10 mouse cellular contexts compared by ENCODE assay signal in the genomic region with DNA sequence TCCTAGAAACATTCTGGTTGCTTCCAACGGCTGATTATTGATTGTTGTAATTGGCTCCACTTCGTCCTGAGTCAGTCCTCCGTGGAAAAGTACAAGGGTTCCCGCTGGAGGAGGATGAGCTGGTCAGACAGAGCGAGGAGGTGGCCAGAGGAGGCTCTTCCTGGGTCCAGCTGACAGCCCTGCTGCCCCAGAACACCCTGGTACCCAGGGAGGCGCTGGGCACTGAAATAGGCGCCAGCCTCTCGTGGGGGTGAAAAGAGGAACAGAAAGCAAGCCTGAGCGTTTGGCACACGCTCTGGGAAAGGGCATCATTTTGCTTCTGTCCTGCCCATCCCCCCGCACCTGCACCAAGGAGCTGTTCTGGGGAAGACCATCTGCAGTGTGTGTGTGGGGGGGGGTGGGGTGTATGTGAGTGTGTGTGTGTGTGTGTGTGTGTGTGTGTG. TPM values are rescaled to one million over a fixed set of nuclear protein-coding genes. Genes with fewer than 3 reads are reported as not detected.
A peak's percentile ranks its signal among the peaks of the same experiment; 100 is the strongest.
DNase-seq lines count a peak whose midpoint lies in the region; ATAC-seq lines count a peak whose summit lies in the region.
"Had no signal": no experiment of that assay in that cellular context is flagged by ENCODE, and none has a peak within 500 bp of the region (broad histone marks: within the 10 kb centered on the region; RNA-seq: fewer than 3 reads in every experiment).

No protein-coding gene starts in this region.

- H3K27me3 ChIP-seq in heart, embryonic 13.5 days (replicated peaks), result no peaks in the 10 kb centered on the region
- H3K27me3 ChIP-seq: midbrain, embryonic 15.5 days had no signal

- H3K9ac ChIP-seq in heart, embryonic 13.5 days, result no peak overlapping the region
- H3K9ac ChIP-seq: midbrain, embryonic 15.5 days had no signal

- no peak overlapping the region for H3K4me3 ChIP-seq in heart, embryonic 13.5 days
- H3K4me3 ChIP-seq: midbrain, embryonic 15.5 days had no signal

- intact Hi-C loops in left cerebral cortex, postnatal 4 days (cut with DNase I), result no loop called here
- intact Hi-C loops in left cerebral cortex, postnatal 14 days (cut with DNase I), result no loop called here
- intact Hi-C loops in left cerebral cortex, postnatal 36 days (cut with DNase I), result loop anchor here (10.0 kb wide), 1 partner anchor 351 kb away; no protein-coding TSS in a partner anchor

- ATAC-seq in heart, embryonic 13.5 days (ENCODE audit: extremely low read depth, insufficient number of reproducible peaks, low FRiP score, low TSS enrichment), result no peak
- peak; percentile 74 for ATAC-seq in neutrophil, adult 5-6 weeks (ENCODE audit: extremely low read depth, insufficient number of reproducible peaks, low FRiP score, poor library complexity, severe bottlenecking)
- ATAC-seq: midbrain, embryonic 15.5 days had no signal

- H3K9me3 ChIP-seq in heart, embryonic 13.5 days, result no peaks in the 10 kb centered on the region
- H3K9me3 ChIP-seq: midbrain, embryonic 15.5 days had no signal

- H3K4me2 ChIP-seq in heart, embryonic 13.5 days, result no peak overlapping the region
- H3K4me2 ChIP-seq: midbrain, embryonic 15.5 days had no signal

- 73% methylated on average over 11 of the region's 11 CpGs for whole genome bisulfite sequencing in heart, embryonic 13.5 days

- 0 out of 2 replicates have a peak overlapping the region, but pooled peaks have one; percentile 10 for H3K27ac ChIP-seq in heart, embryonic 13.5 days (replicated peaks)
- H3K27ac ChIP-seq: midbrain, embryonic 15.5 days had no signal

- no peaks in the 10 kb centered on the region for H3K36me3 ChIP-seq in heart, embryonic 13.5 days
- H3K36me3 ChIP-seq: midbrain, embryonic 15.5 days had no signal

- DNase-seq in cerebellum, postnatal 14 days, result peak; percentile 43 to 72
- DNase-seq in cerebellum, adult 11 months, result no peak
- peak; percentile 43 for DNase-seq in left cerebral cortex, postnatal 4 days
- DNase-seq in left cerebral cortex, postnatal 14 days (ENCODE audit: low spot score in 2 of 2), result no peak
- DNase-seq in left cerebral cortex, adult 11 months (ENCODE audit: low spot score), result no peak
- no peak for DNase-seq in left cerebral cortex, postnatal 36 days (ENCODE audit: low spot score in 2 of 2)
- DNase-seq: layer of hippocampus, adult 9-11 months had no signal

- peaks cover 41% of the 10 kb centered on the region for H3K4me1 ChIP-seq in heart, embryonic 13.5 days
- H3K4me1 ChIP-seq: midbrain, embryonic 15.5 days had no signal

RNA-seq across cellular contexts. Expression of a gene that starts 14.6 kb away (rescaled TPM):
- 100 to 1,000 TPM; 716 to 729 TPM for total RNA-seq in left cerebral cortex, postnatal 4 days (2021)
- 100 to 1,000 TPM; 856 to 890 TPM for total RNA-seq in left cerebral cortex, postnatal 14 days (2021)
- polyA plus RNA-seq in heart, embryonic 13.5 days (2015; fragmentation: Nextera tagmentation; extraction: Ambion mirVana), result 95.2 and 103 TPM in 2 replicates
- 81.2 and 169 TPM in 2 replicates for total RNA-seq in neutrophil, adult 5-6 weeks (2017)
- total RNA-seq in left cerebral cortex, postnatal 36 days (2021), result 100 to 1,000 TPM; 783 to 837 TPM

RNA-seq across cellular contexts. Expression of a gene that starts 30.9 kb away (rescaled TPM):
- 10 to 100 TPM; 27.0 to 33.0 TPM for total RNA-seq in left cerebral cortex, postnatal 4 days (2021)
- total RNA-seq in left cerebral cortex, postnatal 14 days (2021), result 10 to 100 TPM; 39.4 to 44.3 TPM
- 41.0 and 45.5 TPM in 2 replicates for polyA plus RNA-seq in heart, embryonic 13.5 days (2015; fragmentation: Nextera tagmentation; extraction: Ambion mirVana)
- 19.5 and 25.1 TPM in 2 replicates for total RNA-seq in neutrophil, adult 5-6 weeks (2017)
- 10 to 100 TPM; 39.8 to 41.6 TPM for total RNA-seq in left cerebral cortex, postnatal 36 days (2021)

RNA-seq across cellular contexts. Expression of a gene that starts 30.9 kb away (rescaled TPM):
- 10 to 100 TPM; 42.0 to 43.6 TPM for total RNA-seq in left cerebral cortex, postnatal 4 days (2021)
- 10 to 100 TPM; 45.7 to 47.0 TPM for total RNA-seq in left cerebral cortex, postnatal 14 days (2021)
- 35.4 and 41.6 TPM in 2 replicates for polyA plus RNA-seq in heart, embryonic 13.5 days (2015; fragmentation: Nextera tagmentation; extraction: Ambion mirVana)
- total RNA-seq in neutrophil, adult 5-6 weeks (2017), result 19.8 and 20.5 TPM in 2 replicates
- 10 to 100 TPM; 57.0 to 57.8 TPM for total RNA-seq in left cerebral cortex, postnatal 36 days (2021)

Comparison
In these comparisons a context has a peak if more than half of its experiments do, and no peak if none do; other contexts are left out.
1. DNase-seq: peak in cerebellum, postnatal 14 days (2 of 2) and left cerebral cortex, postnatal 4 days (single experiment); none in cerebellum, adult 11 months (single experiment), left cerebral cortex, postnatal 14 days (0 of 2), left cerebral cortex, adult 11 months (single experiment) and left cerebral cortex, postnatal 36 days (0 of 2).